Mouse (Mus musculus): Measurements from ENCODE around the gene Irf3. TPM values are rescaled to one million over a fixed set of nuclear protein-coding genes. Genes with fewer than 3 reads are reported as not detected.

Irf3 gene
- polyA plus RNA-seq, 1 experiment from 2014 or later, result 108 TPM

DNA sequence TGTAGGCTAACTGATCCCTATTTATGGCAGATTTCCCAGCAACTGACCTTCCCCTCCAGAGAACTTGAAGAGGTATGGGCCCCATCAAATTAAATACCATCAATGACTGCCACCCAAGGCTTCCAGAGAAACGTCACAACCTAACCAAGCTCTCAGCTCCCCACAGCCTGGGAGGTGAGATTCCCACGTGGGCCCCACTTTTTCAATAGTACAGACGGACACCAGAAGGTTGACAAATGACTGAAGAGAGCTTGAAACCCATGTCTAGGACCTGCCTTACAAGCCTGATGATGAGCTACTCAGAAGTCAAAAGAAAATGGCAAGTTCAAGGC is 12.6 kb upstream of the Irf3 start:
- DNase-seq (ENCODE audit: low read depth, low spot score), result no peak
- POLR2A ChIA-PET, result interaction anchor here (0.6 to 1.8 kb wide), 4 partner anchors 12 to 205 kb away, joined by 3 to 5 read pairs (median 4); partner anchors contain the start of genes Irf3 and Rras
- no peak for ATAC-seq
- no peak for TF ChIP-seq CTCF (IDR thresholded peaks at IDR 0.05)
- in situ Hi-C loops (cut with MboI; ENCODE audit: low pct_unique_long_range_greater_than_20kb), result loop anchor here (5.0 kb wide), 1 partner anchor 83 kb away; no protein-coding TSS in a partner anchor
- CTCF ChIA-PET, result interaction anchor here (1.0 to 1.3 kb wide), 4 partner anchors 12 to 54 kb away, joined by 3 to 4 read pairs (median 3); partner anchors contain the start of gene Rras
- H3K27me3 ChIP-seq, result no peaks in the 10 kb centered on the region

- in situ Hi-C loops (cut with MboI; ENCODE audit: low pct_unique_long_range_greater_than_20kb), result no loop called here
These were observed 11.8 kb upstream of the Irf3 start for GRCm38 (mm10) chr7:44985595-44986191.

GRCm38 (mm10) chr7:44986192-44986878 is 11.1 kb upstream of the Irf3 start, which contains the start of gene Prmt1:
Gene Prmt1 (minus strand): TSS chr7:44986568.
- ATAC-seq, result peak; percentile 87
- no peak for TF ChIP-seq CTCF (IDR thresholded peaks at IDR 0.05)
- POLR2A ChIA-PET, result interaction anchor here (0.7 to 1.8 kb wide), 4 partner anchors 14 to 733 kb away, joined by 3 to 5 read pairs (median 4); partner anchors contain the start of gene Rras
- no peaks in the 10 kb centered on the region for H3K27me3 ChIP-seq
- CTCF ChIA-PET, result interaction anchor here (1.7 kb wide), 1 partner anchor 94 kb away, joined by 4 read pairs; no protein-coding TSS in a partner anchor
- in situ Hi-C loops (cut with MboI; ENCODE audit: low pct_unique_long_range_greater_than_20kb), result no loop called here
- peak; percentile 99 for DNase-seq (ENCODE audit: low read depth, low spot score)

More at GRCm38 (mm10) chr7:44985595-44986191, 11.8 kb upstream of the Irf3 start:
- ChIA-PET POLR2A (interaction anchor here (0.6 to 1.8 kb wide), 5 partner anchors 14 to 204 kb away, joined by 3 to 5 read pairs (median 3); partner anchors contain the start of gene Rras), CTCF (interaction anchor here (1.0 to 1.7 kb wide), 4 partner anchors 18 to 95 kb away, joined by 3 to 4 read pairs (median 3); partner anchors contain the start of gene Rras)
- DNase-seq (ENCODE audit: low read depth, low spot score), result no peak
- ATAC-seq, result no peak
- H3K27me3 ChIP-seq, result no peaks in the 10 kb centered on the region
- no peak for TF ChIP-seq CTCF (IDR thresholded peaks at IDR 0.05)

DNA sequence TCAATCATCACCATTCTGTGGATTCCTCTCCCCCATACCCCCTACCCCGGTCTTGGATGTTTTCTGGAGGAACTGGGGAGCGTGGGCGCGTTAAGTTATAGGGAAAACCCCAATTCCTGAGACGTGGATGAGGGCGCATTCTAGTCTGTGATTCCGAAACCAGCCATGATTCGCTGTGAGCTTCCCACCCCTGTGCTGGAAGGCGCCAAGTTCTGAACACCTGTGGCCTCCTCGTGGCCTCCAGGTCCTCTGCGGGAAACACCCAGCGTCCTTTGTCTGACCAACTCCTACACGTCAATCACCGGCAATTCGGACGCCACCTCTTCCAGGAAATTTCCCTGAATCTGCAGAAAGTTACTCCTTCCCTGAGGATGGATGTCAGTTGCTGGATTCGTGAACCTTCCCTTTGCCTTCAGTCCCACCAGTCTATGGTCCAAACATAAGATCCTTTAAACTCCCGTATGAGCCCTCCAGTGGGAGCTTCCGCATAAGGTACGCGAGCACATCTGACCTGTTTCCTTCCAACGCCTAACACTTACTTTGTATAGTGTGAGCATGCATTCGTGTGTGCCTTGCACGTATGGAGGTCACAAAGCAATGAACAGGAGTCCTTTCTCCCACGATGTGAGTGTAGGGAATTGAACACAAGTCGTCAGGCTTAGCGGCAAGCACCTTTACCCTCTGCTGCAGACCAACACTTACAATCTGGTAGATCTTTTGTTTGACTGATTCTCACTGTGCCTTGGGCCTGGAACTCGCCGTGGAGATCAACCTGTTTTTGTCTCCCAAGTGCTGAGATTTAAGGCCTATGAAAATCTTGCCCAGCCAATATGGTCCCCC is 10.3 kb upstream of the Irf3 start:
- ChIA-PET POLR2A (interaction anchor here (0.6 to 1.2 kb wide), 4 partner anchors 13 to 411 kb away, joined by 3 to 4 read pairs (median 3); no protein-coding TSS in a partner anchor), CTCF (interaction anchor here (1.7 kb wide), 1 partner anchor 93 kb away, joined by 4 read pairs; no protein-coding TSS in a partner anchor)
- no peak for DNase-seq (ENCODE audit: low read depth, low spot score)
- in situ Hi-C loops (cut with MboI; ENCODE audit: low pct_unique_long_range_greater_than_20kb), result no loop called here
- no peaks in the 10 kb centered on the region for H3K27me3 ChIP-seq
- ATAC-seq, result no peak
- no peak for TF ChIP-seq CTCF (IDR thresholded peaks at IDR 0.05)

DNA sequence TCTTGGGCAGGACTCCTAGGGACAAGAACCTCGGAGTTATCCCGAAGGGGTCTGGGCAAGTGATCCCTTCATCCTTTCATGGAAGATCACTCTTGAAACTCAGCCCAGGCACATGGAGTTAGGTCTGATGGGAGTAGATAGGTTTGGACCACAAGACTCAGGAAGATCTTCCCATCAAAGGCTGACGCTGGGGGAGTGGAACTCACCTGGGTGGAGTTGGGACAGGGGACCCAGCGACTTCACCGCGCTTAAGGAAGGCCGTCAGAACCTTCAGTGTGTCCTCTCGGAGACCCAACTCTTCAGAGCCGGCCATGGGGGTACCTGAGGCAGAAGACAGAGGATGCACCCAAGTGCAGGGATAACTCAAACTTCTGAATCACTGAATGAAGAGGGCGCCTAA is 776 bp upstream of the Irf3 start:
- in situ Hi-C loops (cut with MboI; ENCODE audit: low pct_unique_long_range_greater_than_20kb), result no loop called here
- POLR2A ChIA-PET, result interaction anchor here (0.8 to 1.8 kb wide), 3 partner anchors 8 to 55 kb away, joined by 3 to 10 read pairs (median 5); no protein-coding TSS in a partner anchor

DNA sequence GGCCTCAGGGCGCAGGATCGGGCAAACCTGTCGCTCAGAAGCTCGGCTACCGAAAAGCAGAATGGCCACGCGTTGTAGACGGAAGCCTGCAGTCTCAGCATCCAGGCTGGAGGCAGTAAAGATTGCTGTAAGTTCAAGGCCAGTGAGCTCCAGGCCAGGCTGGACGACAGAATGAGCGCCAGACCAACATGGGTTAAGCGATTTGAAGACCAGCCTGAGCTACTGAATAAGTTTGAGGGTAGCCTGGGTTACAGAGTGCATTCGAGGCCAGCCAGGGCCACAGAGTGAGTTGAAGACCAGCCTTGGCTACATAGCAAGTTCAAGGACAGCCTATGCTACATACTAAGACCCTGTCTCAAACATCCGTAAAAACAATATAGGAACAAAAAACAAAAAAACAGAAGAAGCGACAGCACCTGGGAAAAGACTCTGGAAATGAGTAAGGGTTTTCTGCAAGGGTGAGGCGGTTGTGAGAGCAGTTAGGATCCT is 536 bp downstream of the Irf3 start:
- no peak for ATAC-seq

More for the DNA sequence above, 776 bp upstream of the Irf3 start:
- no peak for TF ChIP-seq CTCF (IDR thresholded peaks at IDR 0.05)
- DNase-seq (ENCODE audit: low read depth, low spot score) (no peak), ATAC-seq (no peak)
- H3K27me3 ChIP-seq, result no peaks in the 10 kb centered on the region
- CTCF ChIA-PET, result no interaction called here

GRCm38 (mm10) chr7:44998501-44998955 is 1.1 kb downstream of the Irf3 start, which contains the start of gene Bcl2l12:
Gene Bcl2l12 (minus strand): TSS chr7:44998712.
- DNase-seq (ENCODE audit: low read depth, low spot score) (no peak), ATAC-seq (no peak)
- CTCF ChIA-PET, result no interaction called here
- POLR2A ChIA-PET, result interaction anchor here (0.6 to 1.8 kb wide), 3 partner anchors 10 to 125 kb away, joined by 4 to 10 read pairs (median 6); partner anchors contain the start of gene Scaf1
- no peak for TF ChIP-seq CTCF (IDR thresholded peaks at IDR 0.05)
- H3K27me3 ChIP-seq, result no peaks in the 10 kb centered on the region
- in situ Hi-C loops (cut with MboI; ENCODE audit: low pct_unique_long_range_greater_than_20kb), result no loop called here

More for the DNA sequence above, 536 bp downstream of the Irf3 start:
- H3K27me3 ChIP-seq, result no peaks in the 10 kb centered on the region
- TF ChIP-seq CTCF (IDR thresholded peaks at IDR 0.05), result no peak
- ChIA-PET POLR2A (interaction anchor here (0.6 to 1.8 kb wide), 3 partner anchors 9 to 126 kb away, joined by 4 to 10 read pairs (median 6); partner anchors contain the start of gene Scaf1), CTCF (no interaction called here)
- DNase-seq (ENCODE audit: low read depth, low spot score), result no peak
- in situ Hi-C loops (cut with MboI; ENCODE audit: low pct_unique_long_range_greater_than_20kb), result no loop called here

GRCm38 (mm10) chr7:44999753-45000152 is 2.3 kb downstream of the Irf3 start:
- POLR2A ChIA-PET, result interaction anchor here (1.2 kb wide), 1 partner anchor 13 kb away, joined by 4 read pairs; the partner anchor contains the start of gene Prmt1
- in situ Hi-C loops (cut with MboI; ENCODE audit: low pct_unique_long_range_greater_than_20kb), result no loop called here
- ATAC-seq (no peak), DNase-seq (ENCODE audit: low read depth, low spot score) (no peak)
- no peak for TF ChIP-seq CTCF (IDR thresholded peaks at IDR 0.05)
- CTCF ChIA-PET, result no interaction called here
- no peaks in the 10 kb centered on the region for H3K27me3 ChIP-seq

DNA sequence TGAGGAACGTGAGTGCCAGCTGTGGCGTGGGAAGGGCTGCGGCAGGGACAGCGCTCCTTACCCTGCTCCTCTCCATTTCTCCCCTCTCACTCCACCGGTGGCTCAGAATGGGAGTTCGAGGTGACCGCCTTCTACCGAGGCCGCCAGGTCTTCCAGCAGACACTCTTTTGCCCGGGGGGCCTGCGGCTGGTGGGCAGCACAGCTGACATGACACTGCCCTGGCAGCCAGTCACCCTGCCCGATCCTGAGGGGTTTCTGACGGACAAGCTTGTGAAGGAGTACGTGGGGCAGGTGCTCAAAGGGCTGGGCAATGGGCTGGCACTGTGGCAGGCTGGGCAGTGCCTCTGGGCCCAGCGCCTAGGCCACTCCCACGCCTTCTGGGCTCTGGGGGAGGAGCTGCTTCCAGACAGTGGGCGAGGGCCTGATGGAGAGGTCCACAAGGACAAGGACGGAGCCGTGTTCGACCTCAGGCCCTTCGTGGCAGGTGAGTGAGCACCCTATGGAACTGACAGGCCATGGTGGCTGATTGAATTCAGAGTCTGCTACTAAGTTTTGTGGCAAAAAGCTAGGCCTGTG is 3.2 kb downstream of the Irf3 start:
- ChIA-PET POLR2A (interaction anchor here (0.6 to 1.2 kb wide), 2 partner anchors 14 to 403 kb away, joined by 4 read pairs; partner anchors contain the start of gene Prmt1), CTCF (no interaction called here)
- DNase-seq (ENCODE audit: low read depth, low spot score) (no peak), ATAC-seq (no peak)
- TF ChIP-seq CTCF (IDR thresholded peaks at IDR 0.05), result no peak
- in situ Hi-C loops (cut with MboI; ENCODE audit: low pct_unique_long_range_greater_than_20kb), result no loop called here
- H3K27me3 ChIP-seq, result no peaks in the 10 kb centered on the region

Data from Patski (cell line).